Mouse (Mus musculus) c-Kit-positive CD71-positive TER-119-negative erythroid progenitor cells, embryonic 14.5 days (primary cell): ENCODE measurements at regions not wholly inside any gene's neighbourhood (a gene's known extent, or its start where the extent isn't known, plus 50 kb on each side); places are given as distances from the start of the nearest gene placed in this dataset.
A peak's percentile ranks its signal among the peaks of the same experiment; 100 is the strongest.

Experiments
- DNase-seq: peaks from one replicate; pipeline ENCODE4 v3.0.0-alpha.2; 2013; ENCODE audit warnings: low read depth

- DNase-seq, result no peak
Observed at GRCm38 (mm10) chr10:45957686-45958085, 380.1 kb downstream of the Hace1 start.

- DNase-seq, result no peak
Observed at GRCm38 (mm10) chr10:45972240-45972639, 394.6 kb downstream of the Hace1 start.

GRCm38 (mm10) chr10:45982731-45983274 lies 405.2 kb downstream of the Hace1 start:
- no peak for DNase-seq

DNA sequence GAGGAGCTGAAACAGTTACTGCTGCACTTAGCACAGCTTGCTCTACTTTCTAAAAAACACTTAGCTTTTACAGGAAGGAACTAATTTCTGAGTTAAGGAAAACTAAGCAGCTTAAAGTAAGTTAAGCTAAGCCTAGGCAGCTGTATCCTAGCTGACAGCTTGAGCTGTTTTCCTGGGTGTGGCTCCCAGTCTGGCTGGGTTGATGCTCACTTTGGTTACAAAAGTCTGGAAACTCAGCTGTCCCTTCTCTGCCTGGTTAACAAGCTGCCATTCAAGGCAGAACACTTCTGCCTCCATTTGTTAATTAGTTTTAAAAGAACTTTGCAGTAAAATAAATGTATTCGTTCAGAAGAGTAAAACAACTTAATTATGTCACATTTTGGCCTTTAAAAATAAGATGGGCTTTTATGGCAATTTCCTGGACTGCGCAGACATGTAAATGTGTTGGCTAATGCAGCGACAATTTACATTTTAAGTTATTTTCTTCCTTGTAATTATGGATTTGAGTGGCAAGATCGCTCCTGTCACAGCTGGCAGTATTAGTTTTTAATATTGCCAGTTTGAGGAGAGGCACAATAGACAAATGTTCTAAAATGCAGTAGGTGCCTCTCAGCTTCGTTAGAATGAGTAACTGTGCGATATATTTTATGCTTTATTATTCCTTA lies 406.2 kb downstream of the Hace1 start:
- DNase-seq, result no peak

- no peak for DNase-seq
Observed at GRCm38 (mm10) chr10:45986341-45986740, 408.7 kb downstream of the Hace1 start.

DNA sequence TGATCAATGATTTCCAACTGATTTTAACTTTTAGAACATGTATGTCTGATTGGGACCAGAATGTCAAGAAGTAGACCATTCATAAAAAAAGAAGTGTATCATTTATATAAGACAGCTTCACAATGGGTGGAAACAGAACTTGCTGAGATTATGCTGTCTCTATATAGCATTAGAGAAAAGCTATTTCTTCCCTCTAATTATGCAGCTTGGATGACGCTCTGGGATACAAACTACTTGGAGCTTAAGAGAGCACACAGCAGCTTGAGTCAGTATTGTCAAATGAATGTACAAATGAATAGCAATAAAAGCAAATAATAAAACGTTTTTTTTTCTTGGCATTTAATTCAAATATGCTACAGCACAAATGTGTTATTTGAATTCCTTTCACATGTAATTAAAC lies 428.7 kb downstream of the Hace1 start:
- DNase-seq, result no peak

DNA sequence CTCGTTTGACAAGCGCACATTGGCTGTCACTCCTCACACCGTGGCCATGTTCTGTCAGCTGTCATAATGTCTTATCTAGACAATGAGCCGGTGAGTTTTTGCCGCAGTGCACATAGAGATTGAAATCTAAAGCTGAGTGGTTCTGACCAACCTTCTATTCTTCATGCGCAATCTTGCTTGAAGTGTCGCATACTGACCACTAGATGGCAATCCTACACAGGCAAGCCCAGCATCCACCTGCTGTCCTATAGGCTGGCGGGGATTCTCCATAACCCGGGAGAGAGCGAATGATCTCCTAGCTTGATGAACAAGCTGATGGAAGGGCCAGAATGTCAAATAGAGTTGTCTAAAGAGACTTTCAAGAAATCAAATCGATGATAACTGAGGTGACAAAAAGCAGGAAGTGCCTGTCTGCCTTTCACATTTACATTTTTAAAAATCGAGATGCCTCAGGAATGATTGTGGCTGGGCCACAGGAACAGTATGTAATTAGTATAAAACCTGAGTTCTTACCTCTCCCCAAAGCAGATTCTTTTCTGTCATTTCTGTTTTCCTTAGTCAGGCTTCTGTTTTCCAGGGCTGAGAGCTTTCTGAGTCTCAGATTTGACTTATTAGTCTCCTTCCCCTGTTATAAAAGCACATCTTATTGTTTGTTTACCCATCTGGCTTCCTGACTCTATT lies 434.4 kb downstream of the Hace1 start:
- no peak for DNase-seq

- DNase-seq, result no peak
Observed at GRCm38 (mm10) chr10:46012599-46012998, 435.0 kb downstream of the Hace1 start.

DNA sequence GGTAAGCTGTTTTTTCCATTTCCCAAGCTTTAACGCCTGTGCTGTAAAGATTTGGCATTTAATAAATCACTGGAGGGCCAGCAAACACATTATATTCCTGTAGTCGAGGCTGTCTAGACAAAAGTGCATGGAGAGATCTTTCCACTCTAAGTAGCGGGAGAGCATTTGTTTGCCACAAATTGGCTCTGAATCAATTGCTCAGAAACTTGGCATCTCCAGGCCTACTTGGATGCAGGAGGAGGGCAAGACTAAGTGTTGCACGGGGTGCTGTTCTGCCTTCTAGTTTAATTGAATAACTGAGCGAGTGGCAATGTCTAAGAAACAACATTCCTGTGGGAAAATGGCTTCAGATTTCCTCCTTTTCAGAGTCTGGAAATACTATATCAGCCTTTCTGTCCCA lies 438.7 kb downstream of the Hace1 start:
- no peak for DNase-seq

DNA sequence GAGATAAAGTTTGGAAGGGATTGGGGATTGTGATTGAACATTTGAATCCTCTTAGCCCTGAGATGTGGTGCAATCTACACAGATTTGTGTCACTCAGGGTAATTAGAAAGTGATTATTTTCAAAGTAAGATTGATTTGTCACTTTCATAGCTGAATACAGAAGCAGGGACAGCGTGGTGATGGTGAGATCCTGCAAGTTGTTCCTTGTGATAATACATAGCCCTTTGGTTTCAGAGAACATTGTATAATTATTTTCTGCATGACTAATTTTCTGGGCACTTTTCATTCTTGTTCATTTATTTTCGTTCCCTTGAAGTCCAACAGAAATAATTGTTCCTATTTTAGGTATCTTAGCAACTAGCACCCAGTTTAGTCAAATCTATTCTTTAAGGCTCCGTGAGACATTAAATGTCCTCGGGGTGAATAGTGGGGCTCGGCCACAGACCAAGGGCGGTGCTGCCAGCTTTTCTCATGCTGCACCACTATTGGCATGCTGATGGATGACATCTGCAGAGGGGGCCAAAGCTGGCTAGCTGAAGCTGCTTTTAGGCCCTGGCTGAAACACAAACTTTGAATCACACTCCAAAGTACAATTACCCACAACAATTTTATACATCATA lies 468.0 kb downstream of the Hace1 start:
- DNase-seq, result no peak

GRCm38 (mm10) chr10:46046094-46046749 lies 468.6 kb downstream of the Hace1 start:
- DNase-seq, result no peak

DNA sequence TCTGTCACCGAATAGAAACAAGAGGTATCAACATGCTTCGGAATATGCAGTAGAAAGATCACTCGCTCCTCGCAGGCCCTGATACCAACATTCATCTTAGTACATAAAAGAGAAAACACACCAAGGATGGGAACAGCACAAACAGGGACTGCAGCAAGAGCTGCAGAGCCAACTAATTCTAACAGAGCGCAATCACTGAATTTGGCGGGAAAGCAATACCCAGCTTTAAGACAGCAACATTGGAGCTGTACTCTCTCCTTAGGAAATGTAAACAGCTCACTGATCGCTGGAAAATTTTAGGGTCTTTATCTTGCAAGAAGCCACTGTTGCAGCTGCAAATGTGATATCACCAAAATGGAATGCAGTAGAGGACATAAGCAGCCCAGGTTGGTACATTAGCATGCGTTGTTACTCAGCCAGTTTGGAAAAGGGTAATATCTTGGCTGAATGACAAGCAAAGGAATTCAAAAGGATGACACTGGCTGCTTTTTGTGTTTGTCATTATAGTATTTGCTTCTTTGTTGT lies 469.3 kb downstream of the Hace1 start:
- no peak for DNase-seq

- no peak for DNase-seq
Observed at GRCm38 (mm10) chr10:46047591-46047990, 470.0 kb downstream of the Hace1 start.

DNA sequence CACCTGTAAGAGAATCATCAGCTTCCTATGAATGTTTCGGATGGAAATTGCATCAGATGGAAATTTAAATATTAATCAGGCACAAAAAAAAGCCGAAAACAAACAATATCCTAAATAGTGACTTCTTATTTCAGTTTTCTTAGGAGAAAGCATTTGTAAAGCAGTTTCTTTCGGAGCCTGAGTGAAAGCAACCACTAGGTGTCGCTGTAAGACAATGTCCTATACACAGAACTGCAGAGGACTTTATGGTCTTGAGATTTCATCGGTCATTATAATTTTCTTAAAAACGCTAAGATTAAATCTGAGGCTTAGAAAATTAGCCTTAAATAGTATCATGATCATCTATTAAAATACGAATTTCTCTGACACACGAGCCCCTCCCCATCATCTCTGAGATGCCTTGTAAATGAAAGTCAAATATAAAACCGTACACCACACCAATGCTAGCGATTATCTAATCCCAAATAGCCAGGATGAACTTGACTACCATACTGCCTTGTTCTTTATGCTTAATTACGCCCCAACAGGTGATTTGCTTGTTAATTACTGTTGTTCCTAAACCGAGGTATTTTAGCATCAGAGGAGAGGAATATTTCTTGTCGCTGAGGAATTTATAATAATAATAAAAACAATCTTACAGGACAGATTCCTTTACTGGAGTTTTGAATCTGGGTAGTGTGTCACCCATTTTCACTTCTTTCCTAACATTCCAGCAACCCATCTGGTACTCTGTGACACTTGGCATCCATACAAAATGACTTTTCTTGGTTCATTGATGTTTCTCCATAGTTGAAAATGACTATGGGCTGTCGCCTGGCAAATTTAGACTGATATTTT lies 480.0 kb downstream of the Hace1 start:
- DNase-seq, result peak; percentile 17

DNA sequence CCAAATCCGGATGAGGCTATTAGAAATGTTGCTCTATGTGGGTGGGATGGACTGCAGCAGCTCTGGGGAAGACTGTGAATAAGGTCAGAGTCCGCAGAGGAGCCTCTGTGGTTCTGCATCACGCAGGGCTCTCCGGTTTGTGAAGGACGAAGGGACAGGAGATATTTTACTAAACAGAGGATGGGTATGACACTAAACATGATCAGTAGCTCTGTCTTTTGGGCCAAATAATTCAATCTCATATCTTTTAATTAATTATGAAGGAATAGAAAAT lies 480.5 kb downstream of the Hace1 start:
- DNase-seq, result no peak

DNA sequence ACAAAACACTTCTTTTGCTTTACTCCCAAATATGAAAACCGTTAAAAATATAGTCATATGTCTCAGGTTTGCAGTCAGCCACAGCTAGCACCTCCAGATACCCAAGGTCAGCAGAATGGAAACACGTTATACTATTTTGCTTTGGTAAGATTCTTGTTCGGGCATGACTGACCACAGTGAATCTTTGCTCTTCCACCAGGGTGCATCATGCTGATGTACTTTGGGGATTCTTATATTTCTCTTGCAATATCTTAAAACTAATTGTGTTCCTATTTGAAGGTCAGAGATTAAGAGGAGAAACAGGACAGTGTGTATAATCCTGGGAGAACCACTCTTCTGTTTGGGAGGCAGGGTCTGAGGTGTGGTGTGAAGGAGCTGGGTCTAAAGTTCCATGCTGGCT lies 481.7 kb downstream of the Hace1 start:
- DNase-seq, result no peak

DNA sequence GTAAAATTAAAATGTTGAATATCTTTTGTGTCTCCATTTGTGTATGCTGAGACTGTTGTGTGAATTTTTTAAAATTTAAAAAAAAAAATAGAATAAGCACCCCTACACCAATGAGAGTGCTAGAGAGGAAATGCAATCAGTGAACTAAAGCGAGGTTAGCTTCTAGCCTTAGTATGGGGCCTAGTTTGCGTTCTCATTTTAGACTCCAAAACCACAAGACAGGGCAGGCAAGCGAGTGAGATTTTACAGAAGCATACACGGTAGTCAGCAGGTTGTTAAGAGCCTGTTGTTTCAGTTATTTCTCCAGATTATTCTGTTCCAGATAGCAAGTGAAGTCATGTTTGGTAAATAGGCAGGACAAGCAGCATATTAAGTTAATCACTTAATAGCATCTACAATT lies 486.2 kb downstream of the Hace1 start:
- no peak for DNase-seq

DNA sequence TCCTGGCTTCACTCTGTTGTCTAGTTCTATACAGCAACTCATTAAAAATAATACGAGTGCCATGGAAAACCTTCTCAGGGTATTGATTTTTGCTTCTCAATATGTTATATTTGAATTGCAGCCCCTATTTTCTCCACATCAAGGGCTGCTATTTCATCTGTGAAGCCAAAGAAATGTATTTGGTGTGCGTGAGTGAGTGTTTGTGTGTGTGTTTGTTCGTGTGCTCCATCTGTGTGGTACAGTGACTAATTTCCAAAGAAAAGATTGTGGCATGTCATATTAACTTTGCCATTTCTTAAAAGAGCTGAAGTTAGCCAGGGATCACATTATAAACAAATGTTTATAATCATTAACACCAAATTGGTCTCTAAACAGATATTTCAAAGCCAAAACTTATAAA lies 493.1 kb downstream of the Hace1 start:
- no peak for DNase-seq

- no peak for DNase-seq
Observed at GRCm38 (mm10) chr10:46071220-46071619, 493.6 kb downstream of the Hace1 start.

GRCm38 (mm10) chr10:46071810-46072549 lies 494.4 kb downstream of the Hace1 start:
- DNase-seq, result no peak
